Mouse (Mus musculus) stomach, postnatal 0 days (tissue): Measurements from ENCODE around the gene Mgat4e. TPM values are rescaled to one million over a fixed set of nuclear protein-coding genes. Genes with fewer than 3 reads are reported as not detected.

ENCODE experiments used
- ATAC-seq: fragments of 200-750 bp; cut with Nextera tagmentation; 2 replicates; pipeline ENCODE4 v1.8.0; 2017; ENCODE audit not compliant: low FRiP score, low TSS enrichment
- DNase-seq: peaks from one replicate; pipeline ENCODE4 v3.0.0-alpha.2; 2016; ENCODE audit warnings: low spot score
- H3K27ac ChIP-seq: fragments of 300-500 bp; sonication (generic); replicated peaks from 2 replicates; pipeline ENCODE4 v1.5.1; 2014; ENCODE audit warnings: mild to moderate bottlenecking, control low read depth
- H3K27me3 ChIP-seq: fragments of 300-500 bp; sonication (generic); 2 replicates; pipeline ENCODE4 v1.6.1; 2014; ENCODE audit warnings: low read length; ENCODE audit not compliant: control insufficient read depth, insufficient read depth
- H3K36me3 ChIP-seq: fragments of 300-500 bp; sonication (generic); 2 replicates; pipeline ENCODE4 v1.6.1; 2014; ENCODE audit warnings: low read length, mixed read lengths; ENCODE audit not compliant: control insufficient read depth, insufficient read depth
- H3K4me1 ChIP-seq: fragments of 300-500 bp; sonication (generic); replicated peaks from 2 replicates; pipeline ENCODE4 v1.6.1; 2014; ENCODE audit warnings: antibody characterized with exemption; ENCODE audit not compliant: control insufficient read depth, insufficient read depth
- H3K4me2 ChIP-seq: fragments of 300-500 bp; sonication (generic); replicated peaks from 2 replicates; pipeline ENCODE4 v1.6.1; 2014; ENCODE audit warnings: low read depth, mild to moderate bottlenecking, control low read depth, moderate library complexity
- H3K4me3 ChIP-seq: fragments of 300-500 bp; sonication (generic); 2 replicates; pipeline ENCODE4 v1.5.1; 2014; ENCODE audit warnings: low read depth, low read length, control low read depth
- H3K9ac ChIP-seq: fragments of 300-500 bp; sonication (generic); 2 replicates; pipeline ENCODE4 v1.6.1; 2014; ENCODE audit warnings: mild to moderate bottlenecking, low read length, control low read depth, mixed read lengths
- H3K9me3 ChIP-seq: fragments of 300-500 bp; sonication (generic); 2 replicates; pipeline ENCODE4 v1.6.1; 2016; ENCODE audit warnings: low read length; ENCODE audit not compliant: control insufficient read depth
- CTCF ChIP-seq: IDR thresholded peaks from 2 replicates; pipeline ENCODE4 v1.5.1; 2016; ENCODE audit warnings: antibody characterized with exemption, low read depth, mild to moderate bottlenecking, moderate library complexity
- EP300 ChIP-seq: optimal IDR thresholded peaks from 2 replicates; pipeline ENCODE3; 2016; ENCODE audit warnings: antibody characterized with exemption
- WGBS: fragments of 180-500 bp; shearing (Covaris S2); extraction: QIAGEN DNeasy Blood & Tissue Kit; methylation state at CpG from one replicate; pipeline ENCODE4 v1.1.7; 2014; 5-methylcytosine and 5-hydroxymethylcytosine counted together
- polyA plus RNA-seq: library from polyadenylated mRNA; unstranded; fragments of >200 nt; fragmentation: Nextera tagmentation; extraction: Ambion mirVana; gene quantifications from 2 replicates; pipeline ENCODE4 v1.2.1, GENCODE M21; 2015

Mgat4e gene
- polyA plus RNA-seq, 1 experiment from 2014 or later, result not detected

- Histone ChIP-seq H3K9me3 (no peaks in the 10 kb centered on the region), H3K4me1 (peaks cover 6% of the 10 kb centered on the region), H3K4me3 (peak overlapping the region; percentile 52), H3K27me3 (no peaks in the 10 kb centered on the region), H3K9ac (peak overlapping the region; percentile 65; the same call in 1 of the 2 replicates), H3K27ac (peak overlapping the region; percentile 86), H3K36me3 (peaks cover 2% of the 10 kb centered on the region; the same call in 1 of the 2 replicates), H3K4me2 (peak overlapping the region; percentile 91)
- no peak for TF ChIP-seq CTCF
- DNase-seq (no peak), ATAC-seq (peak; percentile 20)
- WGBS, result 23% methylated on average over 16 of the region's 16 CpGs
Observed at GRCm38 (mm10) chr1:134513876-134514590, 35.4 kb downstream of the Mgat4e start.

- H3K9ac ChIP-seq, result peak overlapping the region; percentile 65
- 2% methylated on average over 38 of the region's 38 CpGs for WGBS
- peak overlapping the region; percentile 52 for H3K4me3 ChIP-seq
- ATAC-seq (peak; percentile 92), DNase-seq (peak; percentile 91)
- no peaks in the 10 kb centered on the region for H3K9me3 ChIP-seq
- peaks cover 6% of the 10 kb centered on the region for H3K4me1 ChIP-seq
- TF ChIP-seq CTCF (no peak), EP300 (no peak)
- no peaks in the 10 kb centered on the region for H3K27me3 ChIP-seq
- H3K36me3 ChIP-seq, result peaks cover 2% of the 10 kb centered on the region; the same call in 1 of the 2 replicates
- H3K4me2 ChIP-seq, result peak overlapping the region; percentile 91
- peak overlapping the region; percentile 86 for H3K27ac ChIP-seq
Observed at GRCm38 (mm10) chr1:134513312-134513860, 36.1 kb downstream of the Mgat4e start.

GRCm38 (mm10) chr1:134512584-134512983 lies 36.9 kb downstream of the Mgat4e start:
- H3K4me3 ChIP-seq, result no peak overlapping the region; the same call in 1 of the 2 replicates
- peaks cover 6% of the 10 kb centered on the region for H3K4me1 ChIP-seq
- ATAC-seq, result no peak
- TF ChIP-seq EP300, result no peak
- no peak for TF ChIP-seq CTCF
- H3K27me3 ChIP-seq, result no peaks in the 10 kb centered on the region
- no peak overlapping the region for H3K27ac ChIP-seq
- H3K36me3 ChIP-seq, result peaks cover 2% of the 10 kb centered on the region; the same call in 1 of the 2 replicates
- DNase-seq, result no peak
- WGBS, result 57% methylated on average over 6 of the region's 6 CpGs
- H3K9me3 ChIP-seq, result no peaks in the 10 kb centered on the region
- peak overlapping the region; percentile 91; the same call in 1 of the 2 replicates for H3K4me2 ChIP-seq
- H3K9ac ChIP-seq, result no peak overlapping the region

- peaks cover 2% of the 10 kb centered on the region; the same call in 1 of the 2 replicates for H3K36me3 ChIP-seq
- no peak overlapping the region for H3K4me3 ChIP-seq
- H3K9ac ChIP-seq, result no peak overlapping the region
- 61% methylated on average over 4 of the region's 4 CpGs for WGBS
- H3K27me3 ChIP-seq, result no peaks in the 10 kb centered on the region
- H3K27ac ChIP-seq, result no peak overlapping the region
- DNase-seq (no peak), ATAC-seq (no peak)
- no peaks in the 10 kb centered on the region for H3K9me3 ChIP-seq
- no peak overlapping the region for H3K4me2 ChIP-seq
- H3K4me1 ChIP-seq, result peaks cover 6% of the 10 kb centered on the region
- TF ChIP-seq CTCF (no peak), EP300 (no peak)
Observed at GRCm38 (mm10) chr1:134512183-134512582, 37.3 kb downstream of the Mgat4e start.

GRCm38 (mm10) chr1:134510018-134510417 lies 39.5 kb downstream of the Mgat4e start:
- no peak overlapping the region for H3K4me3 ChIP-seq
- H3K4me1 ChIP-seq, result peaks cover 4% of the 10 kb centered on the region; the same call in 1 of the 2 replicates
- H3K9ac ChIP-seq, result no peak overlapping the region
- no peaks in the 10 kb centered on the region for H3K9me3 ChIP-seq
- peaks cover 10% of the 10 kb centered on the region for H3K36me3 ChIP-seq
- WGBS, result 52% methylated on average over 7 of the region's 7 CpGs
- no peak for TF ChIP-seq EP300
- TF ChIP-seq CTCF, result no peak
- H3K27me3 ChIP-seq, result no peaks in the 10 kb centered on the region
- DNase-seq (no peak), ATAC-seq (no peak)
- H3K4me2 ChIP-seq, result no peak overlapping the region
- no peak overlapping the region for H3K27ac ChIP-seq

GRCm38 (mm10) chr1:134506201-134506600 lies 43.3 kb downstream of the Mgat4e start:
- Histone ChIP-seq H3K9ac (no peak overlapping the region), H3K4me3 (no peak overlapping the region), H3K36me3 (peaks cover 10% of the 10 kb centered on the region), H3K4me1 (no peaks in the 10 kb centered on the region), H3K9me3 (no peaks in the 10 kb centered on the region), H3K27me3 (no peaks in the 10 kb centered on the region), H3K4me2 (no peak overlapping the region), H3K27ac (no peak overlapping the region)
- WGBS, result 90% methylated on average over 8 of the region's 8 CpGs
- TF ChIP-seq CTCF (no peak), EP300 (no peak)
- ATAC-seq (no peak), DNase-seq (no peak)
